Mouse (Mus musculus) kidney, adult 2 months (tissue): ENCODE measurements around the gene Akap12.

Experiments used
- CTCF ChIP-seq: fragments of 200-500 bp; conservative IDR thresholded peaks from 2 replicates; pipeline ENCODE4 v1.5.1; 2011; ENCODE audit warnings: low read depth, mild to moderate bottlenecking, control low read depth, low read length, moderate library complexity, mixed read lengths; ENCODE audit not compliant: insufficient read depth, insufficient read length
- POLR2A ChIP-seq: fragments of 200-500 bp; IDR thresholded peaks from one replicate; pipeline ENCODE4 v1.6.1; 2011; ENCODE audit warnings: low read depth, low read length, control low read depth

DNA sequence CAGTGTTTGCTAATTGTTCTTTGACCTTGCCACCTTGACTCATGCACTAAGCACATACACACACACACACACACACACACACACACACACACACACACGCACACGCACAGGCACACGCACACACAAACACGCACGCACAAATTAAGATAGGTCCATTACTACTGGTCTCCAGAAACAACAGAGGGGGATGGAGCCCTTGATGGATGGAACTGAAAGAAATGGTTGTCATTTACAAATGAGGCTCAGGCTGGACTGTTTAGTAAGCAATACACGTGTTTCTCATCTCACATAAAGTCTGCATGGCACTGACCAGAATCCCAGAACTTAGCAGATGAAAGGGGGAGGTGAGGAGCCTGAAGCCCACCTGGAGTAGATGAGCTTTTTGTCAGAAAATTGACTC is 24.4 kb downstream of the Akap12 start:
- TF ChIP-seq POLR2A (no peak), CTCF (no peak)
